Mouse (Mus musculus): ENCODE data around the gene Actr1a. TPM values are rescaled to one million over a fixed set of nuclear protein-coding genes. Genes with fewer than 3 reads are reported as not detected.

Actr1a gene
- polyA plus RNA-seq, 1 experiment from 2014 or later = 49.4 TPM

DNA sequence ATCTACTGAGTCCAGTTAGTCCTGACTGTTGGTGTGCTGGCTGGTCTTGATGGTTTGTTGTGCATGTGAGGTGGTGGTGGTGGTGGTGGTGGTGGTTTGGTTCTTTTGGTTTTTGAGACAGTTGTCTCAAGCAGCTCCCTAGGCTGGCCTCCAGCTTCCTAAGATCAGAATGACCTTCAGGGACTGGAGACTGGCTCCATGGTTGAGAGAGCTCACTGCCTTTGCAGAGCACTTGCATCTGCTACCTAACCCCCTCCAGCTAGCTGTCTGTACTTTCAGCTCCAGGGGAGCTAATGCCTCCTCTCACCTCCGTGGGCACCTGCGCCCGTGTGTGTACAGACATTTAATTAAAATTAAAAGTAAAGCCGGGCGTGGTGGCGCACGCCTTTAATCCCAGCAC is 24.9 kb upstream of the Actr1a start:
- Histone ChIP-seq H3K4me2 (no peak overlapping the region), H3K27ac (replicated peaks) (no peak overlapping the region), H3K9me3 (replicated peaks) (no peaks in the 10 kb centered on the region), H3K9ac (no peak overlapping the region), H3K4me3 (replicated peaks) (no peak overlapping the region), H3K27me3 (no peaks in the 10 kb centered on the region), H3K36me3 (replicated peaks) (no peaks in the 10 kb centered on the region), H3K4me1 (replicated peaks) (0 out of 2 replicates have a peak, but pooled peaks cover 4% of the 10 kb centered on the region)
- no peak for ATAC-seq (ENCODE audit: insufficient read depth)
- WGBS (ENCODE audit: insufficient replicate concordance) = 85% methylated on average over 7 of the region's 7 CpGs

DNA sequence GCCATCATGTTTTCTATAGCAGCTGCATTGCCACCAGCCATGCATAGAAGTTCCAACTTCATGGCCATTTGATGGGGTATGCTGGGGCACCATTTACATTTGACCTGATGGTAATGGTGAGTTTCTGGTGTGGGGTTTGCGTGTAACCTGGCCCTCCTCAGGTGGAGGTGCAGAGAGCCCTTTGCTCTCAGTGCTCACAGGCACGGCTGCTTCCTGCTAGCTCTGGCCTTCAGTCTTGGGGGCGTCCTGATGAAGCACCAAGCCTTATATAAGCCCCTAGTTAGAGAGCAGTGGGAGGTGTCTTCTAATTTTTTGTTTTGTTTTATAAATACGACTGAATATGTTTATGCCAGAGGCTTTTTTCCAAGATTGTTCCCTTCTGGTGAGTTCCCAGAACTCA is 22.5 kb upstream of the Actr1a start:
- WGBS (ENCODE audit: insufficient replicate concordance) = 81% methylated on average over 4 of the region's 4 CpGs
- no peak for ATAC-seq (ENCODE audit: insufficient read depth)
- Histone ChIP-seq H3K36me3 (replicated peaks) (no peaks in the 10 kb centered on the region), H3K27me3 (no peaks in the 10 kb centered on the region), H3K27ac (replicated peaks) (no peak overlapping the region), H3K9me3 (replicated peaks) (no peaks in the 10 kb centered on the region), H3K9ac (no peak overlapping the region), H3K4me2 (no peak overlapping the region), H3K4me3 (replicated peaks) (no peak overlapping the region), H3K4me1 (replicated peaks) (0 out of 2 replicates have a peak, but pooled peaks cover 4% of the 10 kb centered on the region)

DNA sequence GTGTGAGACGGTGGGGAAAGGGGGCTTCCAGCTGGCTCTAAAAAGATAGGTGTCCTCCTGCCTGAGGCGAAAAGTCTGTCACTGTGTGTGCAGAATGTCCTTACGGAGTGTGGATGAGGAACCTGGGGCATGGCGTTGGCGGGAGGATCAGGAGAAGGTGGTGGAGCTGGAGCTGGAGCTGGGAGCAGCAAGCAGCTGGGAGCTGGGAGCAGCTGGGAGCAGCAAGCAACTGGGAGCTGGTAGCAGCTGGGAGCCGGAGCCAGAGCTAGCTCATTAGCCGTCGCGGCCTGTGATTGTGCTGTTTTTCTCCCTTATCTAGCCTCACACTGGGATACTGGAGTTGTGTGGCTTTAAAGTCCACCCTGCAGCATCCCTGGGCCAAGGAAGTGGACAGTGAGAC is 20.7 kb upstream of the Actr1a start:
- 0 out of 2 replicates have a peak, but pooled peaks cover 4% of the 10 kb centered on the region for H3K4me1 ChIP-seq (replicated peaks)
- no peak overlapping the region for H3K4me3 ChIP-seq (replicated peaks)
- no peak for ATAC-seq (ENCODE audit: insufficient read depth)
- no peaks in the 10 kb centered on the region for H3K36me3 ChIP-seq (replicated peaks)
- H3K9me3 ChIP-seq (replicated peaks) = no peaks in the 10 kb centered on the region
- no peaks in the 10 kb centered on the region for H3K27me3 ChIP-seq
- H3K4me2 ChIP-seq = no peak overlapping the region
- H3K9ac ChIP-seq = no peak overlapping the region
- no peak overlapping the region for H3K27ac ChIP-seq (replicated peaks)
- WGBS (ENCODE audit: insufficient replicate concordance) = 75% methylated on average over 9 of the region's 9 CpGs

DNA sequence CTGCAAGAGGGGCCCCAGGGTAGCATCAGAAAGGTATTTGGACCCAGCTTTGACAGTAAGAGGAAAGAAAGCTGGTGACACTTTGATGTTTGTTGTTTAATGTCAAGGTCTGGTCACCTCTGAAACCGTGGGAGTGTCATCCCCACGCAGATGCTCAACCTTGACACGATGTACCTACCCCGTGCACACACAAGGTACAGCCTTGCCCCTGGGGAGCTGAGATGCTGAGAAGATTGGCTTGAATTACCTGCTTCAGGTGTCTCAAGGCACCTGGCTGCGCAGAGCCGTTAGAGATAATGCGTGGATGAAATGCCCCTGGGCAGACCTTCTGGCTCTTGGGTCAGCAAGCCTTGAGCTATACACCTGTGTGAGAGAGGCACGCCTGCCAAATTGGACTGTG is 18.9 kb upstream of the Actr1a start:
- no peaks in the 10 kb centered on the region for H3K27me3 ChIP-seq
- 0 out of 2 replicates have a peak, but pooled peaks cover 3% of the 10 kb centered on the region for H3K36me3 ChIP-seq (replicated peaks)
- no peak overlapping the region for H3K4me3 ChIP-seq (replicated peaks)
- no peaks in the 10 kb centered on the region for H3K9me3 ChIP-seq (replicated peaks)
- no peak overlapping the region for H3K27ac ChIP-seq (replicated peaks)
- no peak overlapping the region for H3K9ac ChIP-seq
- peaks cover 10% of the 10 kb centered on the region; the same call in 1 of the 2 replicates for H3K4me1 ChIP-seq (replicated peaks)
- 75% methylated on average over 8 of the region's 8 CpGs for WGBS (ENCODE audit: insufficient replicate concordance)
- H3K4me2 ChIP-seq = no peak overlapping the region
- ATAC-seq (ENCODE audit: insufficient read depth) = no peak

DNA sequence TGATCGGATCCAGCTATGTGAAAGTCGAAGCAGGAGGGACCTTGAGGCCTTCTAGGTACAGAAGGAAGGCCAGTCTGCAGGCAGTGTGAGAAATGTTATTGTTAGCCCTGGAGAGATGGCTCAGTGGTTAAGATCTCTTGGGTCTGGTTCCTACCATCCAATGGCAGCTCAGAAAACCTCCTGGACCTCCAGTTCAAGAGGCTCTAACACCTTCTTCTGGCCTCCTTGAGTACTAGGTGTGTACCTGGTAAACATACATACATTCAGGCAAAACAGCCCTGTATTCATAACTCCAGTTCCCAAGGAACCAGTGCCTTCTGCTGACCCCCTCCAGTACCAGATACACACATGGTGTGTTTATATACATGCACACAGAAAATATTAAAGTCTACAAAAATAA is 18.4 kb upstream of the Actr1a start:
- Histone ChIP-seq H3K27me3 (no peaks in the 10 kb centered on the region), H3K27ac (replicated peaks) (no peak overlapping the region), H3K9me3 (replicated peaks) (no peaks in the 10 kb centered on the region), H3K4me2 (no peak overlapping the region), H3K9ac (no peak overlapping the region), H3K4me1 (replicated peaks) (peaks cover 12% of the 10 kb centered on the region; the same call in 1 of the 2 replicates), H3K36me3 (replicated peaks) (0 out of 2 replicates have a peak, but pooled peaks cover 3% of the 10 kb centered on the region), H3K4me3 (replicated peaks) (no peak overlapping the region)
- no peak for ATAC-seq (ENCODE audit: insufficient read depth)
- WGBS (ENCODE audit: insufficient replicate concordance) = 65% methylated on average over 2 of the region's 2 CpGs

DNA sequence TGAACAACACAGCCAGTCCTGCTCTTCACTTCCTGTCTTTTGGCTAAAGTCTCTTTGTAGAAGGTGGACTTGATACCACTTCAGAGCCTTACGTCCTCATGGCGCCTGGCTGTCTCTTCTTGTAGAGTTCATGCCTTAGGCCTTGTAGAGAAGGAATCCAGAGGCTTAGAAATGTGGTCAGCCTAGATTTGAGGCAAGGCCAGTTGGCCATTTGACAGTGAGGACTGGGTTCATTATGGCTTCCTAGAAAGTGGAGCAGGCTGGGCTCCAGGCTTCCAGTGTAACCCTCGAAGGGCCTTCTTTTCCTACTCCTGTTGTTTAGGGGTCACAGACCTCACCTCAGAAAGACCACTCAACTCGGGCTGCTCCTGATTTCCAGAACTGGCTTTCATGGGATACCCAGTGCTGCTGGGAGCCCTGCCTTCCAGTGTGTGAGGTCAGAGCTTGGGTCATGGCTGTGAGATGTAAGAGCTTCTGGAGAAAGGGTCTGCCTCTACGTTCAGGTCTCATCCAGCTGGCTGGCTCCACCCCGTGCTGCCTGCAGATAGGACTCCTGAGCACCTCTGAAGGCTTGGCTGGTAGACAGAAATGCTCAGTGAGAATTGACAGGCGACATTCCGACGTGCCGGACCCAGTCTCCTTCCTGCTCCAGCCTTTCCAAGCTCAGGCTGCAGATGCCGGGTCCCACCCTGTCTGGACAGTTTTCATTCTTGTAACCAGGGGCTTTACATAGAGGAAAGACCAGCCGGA is 16.7 kb upstream of the Actr1a start:
- no peak for ATAC-seq (ENCODE audit: insufficient read depth)
- WGBS (ENCODE audit: insufficient replicate concordance) = 71% methylated on average over 12 of the region's 12 CpGs

DNA sequence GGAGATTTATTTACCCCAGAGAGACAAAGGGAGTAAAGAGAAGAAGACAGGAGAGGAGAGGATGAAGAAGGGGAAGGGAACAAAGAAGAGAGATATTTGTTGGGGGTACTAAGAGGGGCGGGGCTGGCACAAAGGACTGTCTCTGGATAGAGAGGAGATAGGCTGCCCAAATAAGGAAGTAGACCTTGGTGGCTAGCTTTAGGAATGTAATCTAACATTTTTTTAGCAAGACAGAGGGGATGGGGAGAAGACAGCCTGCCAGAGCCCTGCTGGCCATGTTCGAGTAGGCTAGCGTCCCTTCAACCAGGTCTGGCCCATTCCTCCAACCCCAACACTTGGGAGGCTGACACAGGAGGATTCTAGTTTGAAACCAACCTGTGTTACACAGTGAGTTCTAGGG is 14.0 kb upstream of the Actr1a start:
- WGBS (ENCODE audit: insufficient replicate concordance) = 59% methylated on average over 3 of the region's 3 CpGs
- Histone ChIP-seq H3K36me3 (replicated peaks) (0 out of 2 replicates have a peak, but pooled peaks cover 3% of the 10 kb centered on the region), H3K4me2 (no peak overlapping the region), H3K9me3 (replicated peaks) (no peaks in the 10 kb centered on the region), H3K9ac (no peak overlapping the region), H3K4me3 (replicated peaks) (no peak overlapping the region), H3K27me3 (no peaks in the 10 kb centered on the region), H3K4me1 (replicated peaks) (peaks cover 31% of the 10 kb centered on the region), H3K27ac (replicated peaks) (no peak overlapping the region)
- ATAC-seq (ENCODE audit: insufficient read depth) = no peak

More for the DNA sequence above, 16.7 kb upstream of the Actr1a start:
- no peak overlapping the region for H3K27ac ChIP-seq (replicated peaks)
- H3K27me3 ChIP-seq = no peaks in the 10 kb centered on the region
- no peak overlapping the region for H3K4me2 ChIP-seq
- no peaks in the 10 kb centered on the region for H3K9me3 ChIP-seq (replicated peaks)
- no peak overlapping the region for H3K4me3 ChIP-seq (replicated peaks)
- H3K36me3 ChIP-seq (replicated peaks) = 0 out of 2 replicates have a peak, but pooled peaks cover 3% of the 10 kb centered on the region
- no peak overlapping the region for H3K9ac ChIP-seq
- H3K4me1 ChIP-seq (replicated peaks) = peaks cover 25% of the 10 kb centered on the region

DNA sequence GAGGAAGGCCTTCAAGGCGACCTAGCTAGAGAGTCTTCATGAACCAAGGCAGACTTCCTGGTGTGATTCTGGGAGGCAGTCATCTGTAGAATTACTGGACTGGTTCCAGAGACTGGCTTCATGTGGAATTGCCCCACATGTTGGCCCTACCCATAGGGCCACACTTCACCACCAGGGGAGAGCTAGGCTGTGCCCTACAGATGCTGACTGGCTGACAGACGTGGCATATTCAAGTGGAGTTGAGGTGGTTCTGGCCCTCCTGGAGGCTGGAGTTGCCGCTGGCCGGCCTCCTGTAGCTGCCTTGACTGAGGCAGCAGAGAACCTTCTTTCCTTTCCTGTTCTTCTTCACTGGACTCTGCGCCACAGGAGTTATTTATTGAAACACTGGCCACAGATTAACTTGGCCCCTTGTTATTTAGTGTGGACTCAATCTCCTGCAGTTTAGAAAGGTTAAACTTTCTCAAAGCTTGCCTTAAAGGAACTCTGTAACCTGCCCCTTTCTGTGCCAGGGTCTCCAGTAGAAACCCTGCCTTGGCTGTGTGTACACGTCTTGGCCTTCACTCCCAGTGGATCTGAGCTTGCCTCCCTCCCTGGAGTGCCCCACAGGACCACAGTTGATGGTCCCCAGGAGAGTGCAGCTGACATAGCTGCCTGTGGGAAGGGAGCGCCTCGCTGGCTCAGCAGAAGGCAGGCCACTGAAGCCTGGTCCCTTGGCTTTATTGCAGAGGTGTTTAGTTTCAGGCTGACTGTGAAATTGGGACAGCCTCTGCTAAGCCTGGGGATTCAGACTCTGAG is 11.2 kb upstream of the Actr1a start:
- 64% methylated on average over 8 of the region's 8 CpGs for WGBS (ENCODE audit: insufficient replicate concordance)
- Histone ChIP-seq H3K36me3 (replicated peaks) (peaks cover 12% of the 10 kb centered on the region), H3K4me3 (replicated peaks) (no peak overlapping the region), H3K9me3 (replicated peaks) (no peaks in the 10 kb centered on the region), H3K4me2 (no peak overlapping the region), H3K27ac (replicated peaks) (peak overlapping the region; percentile 64), H3K4me1 (replicated peaks) (peaks cover 31% of the 10 kb centered on the region), H3K9ac (no peak overlapping the region), H3K27me3 (no peaks in the 10 kb centered on the region)
- 0 out of 2 replicates have a peak, but pooled peaks have one; percentile 15 for ATAC-seq (ENCODE audit: insufficient read depth)

DNA sequence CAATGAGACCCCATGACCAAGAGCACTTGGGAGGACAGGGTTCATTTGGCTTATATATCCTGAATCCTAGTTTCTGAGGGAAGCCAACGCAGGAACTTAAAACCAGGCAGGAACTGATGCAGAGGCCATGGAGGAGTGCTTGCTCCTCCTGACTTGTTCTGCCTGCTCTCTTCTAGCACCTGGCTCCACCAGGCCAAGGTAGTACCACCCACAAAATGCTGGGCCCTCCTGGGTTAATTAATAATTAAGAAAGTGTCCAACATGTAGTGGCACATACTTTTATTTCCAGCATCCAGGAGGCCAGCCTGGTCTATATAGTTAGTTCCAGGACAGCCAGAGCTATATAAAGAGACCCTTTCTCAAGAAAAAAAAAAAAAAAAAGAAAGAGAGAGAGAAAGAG is 8.5 kb upstream of the Actr1a start:
- H3K4me3 ChIP-seq (replicated peaks) = no peak overlapping the region
- 82% methylated on average over 1 of the region's 1 CpGs for WGBS (ENCODE audit: insufficient replicate concordance)

DNA sequence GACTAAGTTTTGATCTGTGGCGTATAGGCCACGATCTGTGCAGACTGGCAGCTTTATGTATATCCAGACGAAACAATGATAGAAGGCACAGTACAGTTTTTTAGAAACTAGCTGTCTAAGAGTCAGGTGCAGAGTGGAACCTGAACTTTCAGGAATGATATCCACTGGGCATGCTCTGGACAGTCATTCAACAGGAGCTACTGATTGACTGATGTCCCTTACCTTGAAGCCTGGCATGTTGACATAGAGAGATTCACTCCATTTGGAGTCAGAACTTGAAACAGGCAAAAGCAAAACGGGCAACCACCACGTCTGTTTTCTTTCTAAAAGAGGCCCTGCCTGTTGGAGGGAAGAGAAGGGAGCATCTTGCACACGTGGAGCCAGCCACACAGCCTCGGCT is 5.0 kb upstream of the Actr1a start:
- H3K4me3 ChIP-seq (replicated peaks) = no peak overlapping the region
- no peak overlapping the region for H3K27ac ChIP-seq (replicated peaks)
- H3K9me3 ChIP-seq (replicated peaks) = no peaks in the 10 kb centered on the region
- H3K4me2 ChIP-seq = no peak overlapping the region
- no peak overlapping the region for H3K9ac ChIP-seq
- H3K27me3 ChIP-seq = no peaks in the 10 kb centered on the region
- no peak for ATAC-seq (ENCODE audit: insufficient read depth)
- 71% methylated on average over 7 of the region's 7 CpGs for WGBS (ENCODE audit: insufficient replicate concordance)
- peaks cover 34% of the 10 kb centered on the region for H3K4me1 ChIP-seq (replicated peaks)
- peaks cover 15% of the 10 kb centered on the region for H3K36me3 ChIP-seq (replicated peaks)

More for the DNA sequence above, 8.5 kb upstream of the Actr1a start:
- Histone ChIP-seq H3K4me1 (replicated peaks) (peaks cover 25% of the 10 kb centered on the region; the same call in 1 of the 2 replicates), H3K36me3 (replicated peaks) (peaks cover 15% of the 10 kb centered on the region), H3K27me3 (no peaks in the 10 kb centered on the region), H3K27ac (replicated peaks) (no peak overlapping the region), H3K4me2 (no peak overlapping the region), H3K9me3 (replicated peaks) (no peaks in the 10 kb centered on the region), H3K9ac (no peak overlapping the region)
- ATAC-seq (ENCODE audit: insufficient read depth) = no peak

DNA sequence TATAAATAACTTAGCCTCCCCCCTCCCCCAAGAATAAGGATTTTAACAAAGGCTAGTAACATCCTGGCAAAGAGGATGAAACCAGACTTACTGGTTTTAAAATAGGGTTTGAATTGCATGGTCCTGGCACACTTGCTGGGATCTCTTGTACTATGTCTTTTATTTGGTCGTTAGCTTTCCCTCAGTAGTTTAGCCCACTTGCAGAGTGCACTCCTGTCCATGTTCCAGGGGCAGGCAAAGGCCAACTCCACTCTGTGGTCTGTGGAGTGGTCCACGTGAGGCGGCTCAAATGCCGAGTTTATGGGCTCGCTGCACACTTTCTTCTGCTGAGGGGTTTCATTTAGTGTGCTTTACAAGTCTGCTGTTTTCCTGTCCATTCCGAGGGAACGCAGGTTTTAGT is 4.3 kb upstream of the Actr1a start:
- WGBS (ENCODE audit: insufficient replicate concordance) = 80% methylated on average over 7 of the region's 7 CpGs
- H3K36me3 ChIP-seq (replicated peaks) = peaks cover 15% of the 10 kb centered on the region
- H3K27me3 ChIP-seq = no peaks in the 10 kb centered on the region
- H3K4me1 ChIP-seq (replicated peaks) = peaks cover 33% of the 10 kb centered on the region
- no peak for ATAC-seq (ENCODE audit: insufficient read depth)
- H3K9me3 ChIP-seq (replicated peaks) = no peaks in the 10 kb centered on the region
- H3K4me2 ChIP-seq = no peak overlapping the region
- H3K9ac ChIP-seq = no peak overlapping the region
- H3K27ac ChIP-seq (replicated peaks) = no peak overlapping the region
- no peak overlapping the region for H3K4me3 ChIP-seq (replicated peaks)
